Mouse (Mus musculus): ENCODE data around the gene Itga2b. TPM values are rescaled to one million over a fixed set of nuclear protein-coding genes. Genes with fewer than 3 reads are reported as not detected.

Gene Itga2b
- total RNA-seq, 2 experiments from 2014 or later, result 0.51 to 2.7 TPM

GRCm38 (mm10) chr11:102480897-102481296 is 11.0 kb upstream of the Itga2b start:
- peak; percentile 44 for TF ChIP-seq CTCF (IDR thresholded peaks at IDR 0.05)
- Histone ChIP-seq H3K4me3 (no peak overlapping the region), H3K27ac (no peak overlapping the region)
- no peak for DNase-seq
- intact Hi-C loops (cut with DNase I), result no loop called here

DNA sequence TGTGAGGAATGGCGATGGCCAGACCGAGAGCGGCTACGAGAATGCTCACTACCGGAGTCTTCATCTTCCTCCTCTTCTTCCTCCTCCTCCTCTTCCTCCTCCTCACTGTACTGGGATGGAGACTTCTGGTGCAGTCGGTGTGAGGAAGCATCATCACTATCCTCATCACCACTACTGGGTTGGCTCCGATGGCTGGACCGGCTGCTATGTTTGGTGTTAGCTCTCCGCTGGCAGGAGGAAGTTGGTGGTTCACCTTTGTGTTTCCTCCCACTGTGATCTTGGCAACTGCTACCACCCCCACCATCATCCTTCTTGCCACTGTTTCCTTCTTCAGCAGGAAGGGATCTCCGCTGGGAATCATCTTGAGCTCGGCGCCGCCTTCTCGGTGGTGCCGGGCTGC is 10.2 kb upstream of the Itga2b start:
- intact Hi-C loops (cut with DNase I), result no loop called here
- no peak overlapping the region for H3K27ac ChIP-seq
- no peak for DNase-seq
- no peak for TF ChIP-seq CTCF (IDR thresholded peaks at IDR 0.05)
- no peak overlapping the region for H3K4me3 ChIP-seq

DNA sequence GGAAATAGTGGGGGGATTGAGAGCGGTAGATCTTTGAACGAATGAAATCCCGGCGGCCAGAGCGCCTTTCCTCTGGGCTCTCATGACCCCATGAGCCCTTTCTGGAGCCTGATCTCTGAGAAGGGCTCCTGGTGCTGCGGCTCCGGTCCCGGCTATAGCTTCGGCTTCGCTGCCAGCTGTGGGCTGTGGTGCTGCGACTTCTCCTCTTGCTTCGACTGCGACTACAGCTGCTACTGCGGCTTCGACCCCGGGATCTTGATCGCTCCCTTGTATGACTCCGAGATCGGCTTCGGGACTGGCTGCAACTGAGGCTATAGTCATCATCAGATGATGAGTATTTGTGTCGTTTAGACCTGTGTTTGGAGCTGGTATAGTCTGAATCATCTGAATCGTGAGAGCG is 9.7 kb upstream of the Itga2b start:
- intact Hi-C loops (cut with DNase I), result no loop called here
- no peak overlapping the region for H3K4me3 ChIP-seq
- TF ChIP-seq CTCF (IDR thresholded peaks at IDR 0.05), result no peak
- no peak overlapping the region for H3K27ac ChIP-seq
- no peak for DNase-seq

- intact Hi-C loops (cut with DNase I), result no loop called here
- Histone ChIP-seq H3K27ac (no peak overlapping the region), H3K4me3 (no peak overlapping the region)
- DNase-seq, result no peak
- TF ChIP-seq CTCF (IDR thresholded peaks at IDR 0.05), result no peak
Observed at GRCm38 (mm10) chr11:102478671-102479070, 8.7 kb upstream of the Itga2b start.

- no peak overlapping the region for H3K27ac ChIP-seq
- H3K4me3 ChIP-seq, result no peak overlapping the region
- intact Hi-C loops (cut with DNase I), result no loop called here
- no peak for DNase-seq
- no peak for TF ChIP-seq CTCF (IDR thresholded peaks at IDR 0.05)
Observed at GRCm38 (mm10) chr11:102475027-102475426, 5.1 kb upstream of the Itga2b start.

DNA sequence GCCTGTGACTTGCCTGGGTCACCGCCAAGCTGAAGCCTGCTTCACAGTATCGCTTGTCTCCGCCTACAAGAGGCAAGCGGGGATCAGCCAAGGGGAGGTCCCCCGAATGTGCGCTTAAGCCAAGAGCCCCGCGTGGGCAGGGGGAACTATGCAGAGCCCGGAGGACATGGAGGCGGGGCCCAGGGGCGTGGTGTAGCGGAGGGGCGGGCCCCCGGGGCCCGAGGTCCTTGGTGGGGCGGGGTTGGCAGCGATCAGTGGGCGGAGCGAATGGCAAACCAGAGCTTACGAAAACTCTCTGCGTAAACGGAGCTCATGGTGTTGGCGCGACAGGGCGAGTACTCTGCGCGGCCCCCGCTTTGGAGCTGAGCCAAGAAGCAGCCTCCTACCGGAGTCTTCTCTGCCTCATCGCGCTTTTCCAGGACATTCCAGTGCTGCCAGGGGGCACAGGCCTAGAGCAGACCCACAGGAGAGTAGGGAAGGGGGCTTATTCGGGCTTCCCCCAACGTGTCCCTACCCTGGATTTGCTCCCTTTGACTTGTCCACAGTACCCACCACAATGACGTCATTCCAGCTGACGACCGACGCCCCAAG is 2.8 kb downstream of the Itga2b start:
- peak overlapping the region; percentile 85 for H3K27ac ChIP-seq
- intact Hi-C loops (cut with DNase I), result no loop called here
- no peak for TF ChIP-seq CTCF (IDR thresholded peaks at IDR 0.05)
- peak; percentile 99 for DNase-seq
- peak overlapping the region; percentile 76 for H3K4me3 ChIP-seq

GRCm38 (mm10) chr11:102465713-102466436 is 4.0 kb downstream of the Itga2b start:
- TF ChIP-seq CTCF (IDR thresholded peaks at IDR 0.05), result no peak
- Histone ChIP-seq H3K27ac (peak overlapping the region; percentile 85), H3K4me3 (peak overlapping the region; percentile 43)
- peak; percentile 73 for DNase-seq
- intact Hi-C loops (cut with DNase I), result no loop called here

DNA sequence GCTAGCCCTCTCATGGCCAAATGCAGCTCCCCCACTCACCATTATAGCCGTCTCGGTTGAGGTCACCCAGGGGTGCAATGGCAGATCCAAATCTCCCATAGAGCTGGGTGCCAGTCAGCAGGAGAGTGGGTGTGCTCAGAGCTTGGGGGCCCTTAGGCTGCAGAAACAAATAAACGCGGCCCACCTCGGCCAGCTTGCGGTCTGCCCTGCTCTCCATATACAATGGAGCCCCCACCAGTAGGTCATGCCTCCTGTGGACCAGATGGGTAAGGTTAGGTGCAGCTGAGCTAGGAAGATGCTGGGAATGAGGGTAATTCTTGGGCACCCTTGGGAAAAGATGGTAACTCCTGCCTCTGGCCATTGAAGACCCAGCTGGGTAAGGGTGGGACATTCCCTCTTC is 5.0 kb downstream of the Itga2b start:
- DNase-seq, result no peak
- TF ChIP-seq CTCF (IDR thresholded peaks at IDR 0.05), result no peak
- intact Hi-C loops (cut with DNase I), result no loop called here
- Histone ChIP-seq H3K4me3 (no peak overlapping the region), H3K27ac (no peak overlapping the region; the same call in 1 of the 2 replicates)

- no peak overlapping the region for H3K27ac ChIP-seq
Observed at GRCm38 (mm10) chr11:102461764-102462163, 8.2 kb downstream of the Itga2b start.

GRCm38 (mm10) chr11:102460541-102460940 is 9.4 kb downstream of the Itga2b start:
- Histone ChIP-seq H3K27ac (no peak overlapping the region), H3K4me3 (no peak overlapping the region)
- TF ChIP-seq CTCF (IDR thresholded peaks at IDR 0.05), result no peak
- intact Hi-C loops (cut with DNase I), result no loop called here
- no peak for DNase-seq

More at GRCm38 (mm10) chr11:102461764-102462163, 8.2 kb downstream of the Itga2b start:
- TF ChIP-seq CTCF (IDR thresholded peaks at IDR 0.05), result no peak
- no peak for DNase-seq
- H3K4me3 ChIP-seq, result no peak overlapping the region
- intact Hi-C loops (cut with DNase I), result no loop called here

DNA sequence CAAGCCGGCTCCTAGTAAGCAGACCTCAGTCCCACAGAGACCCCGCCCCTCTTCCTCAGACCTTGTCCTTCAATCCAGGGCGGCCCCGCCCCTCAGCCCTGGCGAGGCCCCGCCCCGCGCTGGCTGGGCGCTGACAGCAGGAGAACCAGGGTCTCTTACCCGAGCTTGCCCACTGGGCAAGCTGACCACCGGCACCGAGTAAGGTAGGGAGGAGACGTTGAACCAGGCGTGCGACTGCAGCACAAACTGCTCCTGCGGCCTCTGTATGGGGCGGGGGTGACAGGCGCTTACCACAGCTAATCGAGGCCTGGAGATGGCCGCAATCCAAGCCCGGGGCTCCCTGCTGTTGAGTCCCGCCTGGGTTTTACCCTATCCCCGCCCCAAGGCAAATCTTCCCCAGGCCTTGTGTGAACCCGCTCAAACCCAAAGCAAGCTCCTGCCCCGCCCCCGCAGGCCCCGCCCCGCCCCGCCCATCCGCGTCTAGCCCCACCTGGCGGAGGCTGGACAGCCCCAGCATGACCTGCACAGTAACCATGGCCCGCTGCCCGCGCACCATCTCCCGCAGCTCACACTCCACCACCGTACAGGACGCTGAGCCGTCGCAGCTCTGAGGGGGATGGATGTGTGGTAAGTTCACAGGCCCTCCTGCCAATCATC is 14.1 kb downstream of the Itga2b start:
- DNase-seq, result peak; percentile 78
- peak; percentile 47 for TF ChIP-seq CTCF (IDR thresholded peaks at IDR 0.05)
- Histone ChIP-seq H3K4me3 (peak overlapping the region; percentile 84), H3K27ac (peak overlapping the region; percentile 66)
- intact Hi-C loops (cut with DNase I), result no loop called here

- Histone ChIP-seq H3K27ac (no peak overlapping the region), H3K4me3 (no peak overlapping the region)
- TF ChIP-seq CTCF (IDR thresholded peaks at IDR 0.05), result no peak
- intact Hi-C loops (cut with DNase I), result no loop called here
- no peak for DNase-seq
Observed at GRCm38 (mm10) chr11:102453131-102453530, 16.8 kb downstream of the Itga2b start.
